Mouse (Mus musculus) kidney, adult 2 months (tissue): ENCODE measurements around the gene Pink1.

Experiments
- CTCF ChIP-seq: fragments of 200-500 bp; conservative IDR thresholded peaks from 2 replicates; pipeline ENCODE4 v1.5.1; 2011; ENCODE audit warnings: low read depth, mild to moderate bottlenecking, control low read depth, low read length, moderate library complexity, mixed read lengths; ENCODE audit not compliant: insufficient read depth, insufficient read length
- POLR2A ChIP-seq: fragments of 200-500 bp; IDR thresholded peaks from one replicate; pipeline ENCODE4 v1.6.1; 2011; ENCODE audit warnings: low read depth, low read length, control low read depth

- TF ChIP-seq CTCF (no peak), POLR2A (no peak)
These were observed 5.4 kb downstream of the Pink1 start for GRCm38 (mm10) chr4:138320711-138321110.
